Mouse (Mus musculus) stomach, embryonic 14.5 days (tissue): ENCODE measurements at regions not wholly inside any gene's neighbourhood (a gene's known extent, or its start where the extent isn't known, plus 50 kb on each side); places are given as distances from the start of the nearest gene placed in this dataset.
A peak's percentile ranks its signal among the peaks of the same experiment; 100 is the strongest.

ENCODE experiments used
- ATAC-seq: fragments of 200-750 bp; cut with Nextera tagmentation; 2 replicates; pipeline ENCODE4 v1.8.0; 2017; ENCODE audit warnings: low read depth, moderate TSS enrichment; ENCODE audit not compliant: insufficient number of reproducible peaks, insufficient read depth, low FRiP score
- H3K27ac ChIP-seq: fragments of 300-500 bp; sonication (generic); 2 replicates; pipeline ENCODE4 v1.5.1; 2014; ENCODE audit warnings: mild to moderate bottlenecking, low read length, moderate library complexity, mixed read lengths
- H3K27me3 ChIP-seq: fragments of 300-500 bp; sonication (generic); 2 replicates; pipeline ENCODE4 v1.6.1; 2014; ENCODE audit warnings: low read length, control low read depth, mixed read lengths; ENCODE audit not compliant: control insufficient read depth, insufficient read depth
- H3K36me3 ChIP-seq: fragments of 300-500 bp; sonication (generic); 2 replicates; pipeline ENCODE4 v1.6.1; 2014; ENCODE audit warnings: mild to moderate bottlenecking, control low read depth, low read length, moderate library complexity, mixed read lengths; ENCODE audit not compliant: control insufficient read depth, insufficient read depth
- H3K4me1 ChIP-seq: fragments of 300-500 bp; sonication (generic); 2 replicates; pipeline ENCODE4 v1.6.1; 2014; ENCODE audit warnings: low read length, control low read depth, mixed read lengths; ENCODE audit not compliant: control insufficient read depth, insufficient read depth
- H3K4me2 ChIP-seq: fragments of 300-500 bp; sonication (generic); replicated peaks from 2 replicates; pipeline ENCODE4 v1.6.1; 2014; ENCODE audit warnings: low read depth, low read length, control low read depth
- H3K4me3 ChIP-seq: fragments of 300-500 bp; sonication (generic); 2 replicates; pipeline ENCODE4 v1.5.1; 2014; ENCODE audit warnings: low read depth, low read length, control low read depth
- H3K9ac ChIP-seq: fragments of 300-500 bp; sonication (generic); replicated peaks from 2 replicates; pipeline ENCODE4 v1.6.1; 2014; ENCODE audit warnings: low read depth, mild to moderate bottlenecking, control low read depth, low read length, moderate library complexity, mixed read lengths
- H3K9me3 ChIP-seq: fragments of 300-500 bp; sonication (generic); 2 replicates; pipeline ENCODE4 v1.6.1; 2016; ENCODE audit warnings: low read depth, low read length, control low read depth; ENCODE audit not compliant: control insufficient read depth
- WGBS: fragments of 180-500 bp; shearing (Covaris S2); extraction: QIAGEN DNeasy Blood & Tissue Kit; methylation state at CpG from one replicate; pipeline ENCODE4 v1.1.7; 2014; 5-methylcytosine and 5-hydroxymethylcytosine counted together

- Histone ChIP-seq H3K27me3 (no peaks in the 10 kb centered on the region), H3K4me3 (no peak overlapping the region), H3K4me1 (no peaks in the 10 kb centered on the region), H3K36me3 (no peaks in the 10 kb centered on the region), H3K9me3 (no peaks in the 10 kb centered on the region), H3K4me2 (no peak overlapping the region), H3K27ac (no peak overlapping the region), H3K9ac (no peak overlapping the region)
- 93% methylated on average over 3 of the region's 3 CpGs for WGBS
- no peak for ATAC-seq
These were observed 1481.2 kb upstream of the Lrrc6 start for GRCm38 (mm10) chr15:67981876-67982275.

DNA sequence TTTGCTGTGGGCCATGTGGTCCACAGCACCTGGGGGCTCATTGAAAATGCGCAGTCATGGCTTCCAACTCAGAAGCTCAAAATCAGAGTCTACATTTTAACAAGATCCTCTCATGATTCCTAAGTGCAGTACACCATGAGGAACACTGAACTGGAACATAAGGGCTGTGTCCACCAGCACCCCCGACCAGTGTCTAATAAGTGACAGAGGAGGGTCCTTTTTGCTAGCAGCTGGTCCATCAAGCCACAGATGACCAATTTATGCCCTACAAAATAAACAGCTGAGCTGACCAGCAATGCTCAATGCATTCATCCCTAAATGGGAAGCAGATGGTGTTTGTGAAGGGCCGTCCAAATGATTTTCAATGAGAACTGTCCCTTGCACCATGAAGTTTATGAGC, 1478.7 kb upstream of the Lrrc6 start:
- Histone ChIP-seq H3K9ac (no peak overlapping the region), H3K4me3 (no peak overlapping the region), H3K9me3 (no peaks in the 10 kb centered on the region), H3K27me3 (no peaks in the 10 kb centered on the region), H3K27ac (no peak overlapping the region), H3K4me2 (no peak overlapping the region), H3K4me1 (no peaks in the 10 kb centered on the region), H3K36me3 (no peaks in the 10 kb centered on the region)
- WGBS = 72% methylated on average over 3 of the region's 3 CpGs
- ATAC-seq = 0 out of 2 replicates have a peak, but pooled peaks have one; percentile 2

- 90% methylated on average over 2 of the region's 2 CpGs for WGBS
- no peaks in the 10 kb centered on the region for H3K27me3 ChIP-seq
- H3K9me3 ChIP-seq = no peaks in the 10 kb centered on the region
- ATAC-seq = no peak
- no peak overlapping the region for H3K27ac ChIP-seq
- no peak overlapping the region for H3K9ac ChIP-seq
- H3K4me1 ChIP-seq = no peaks in the 10 kb centered on the region
- no peaks in the 10 kb centered on the region for H3K36me3 ChIP-seq
- H3K4me3 ChIP-seq = no peak overlapping the region
- no peak overlapping the region for H3K4me2 ChIP-seq
These were observed 1476.5 kb upstream of the Lrrc6 start for GRCm38 (mm10) chr15:67977210-67977609.

DNA sequence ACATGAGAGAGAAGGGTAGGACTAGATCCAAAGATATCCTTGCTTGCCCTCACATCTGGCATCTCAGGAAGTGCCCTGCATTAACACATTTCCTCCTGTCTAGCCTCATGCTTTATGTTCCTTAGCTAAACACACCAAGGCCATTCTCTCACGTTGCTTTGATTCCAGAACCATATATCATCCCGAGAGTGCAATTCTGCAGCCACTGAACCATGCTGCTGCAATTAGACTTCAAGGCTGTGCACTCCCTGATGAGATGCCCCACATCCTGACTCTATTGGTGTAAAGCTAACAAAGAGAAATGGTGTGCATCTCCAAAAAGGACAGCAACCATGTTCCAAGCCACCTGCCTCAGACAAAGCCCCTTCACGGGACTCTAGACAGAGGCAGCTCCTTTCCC, 1471.3 kb upstream of the Lrrc6 start:
- Histone ChIP-seq H3K4me1 (no peaks in the 10 kb centered on the region), H3K27me3 (no peaks in the 10 kb centered on the region), H3K36me3 (no peaks in the 10 kb centered on the region), H3K27ac (no peak overlapping the region), H3K4me2 (no peak overlapping the region), H3K9ac (no peak overlapping the region), H3K9me3 (no peaks in the 10 kb centered on the region), H3K4me3 (no peak overlapping the region)
- no peak for ATAC-seq
- WGBS = 45% methylated on average over 3 of the region's 3 CpGs

GRCm38 (mm10) chr15:67954216-67954615, 1453.5 kb upstream of the Lrrc6 start:
- Histone ChIP-seq H3K9me3 (no peaks in the 10 kb centered on the region), H3K36me3 (no peaks in the 10 kb centered on the region), H3K4me2 (no peak overlapping the region), H3K27me3 (no peaks in the 10 kb centered on the region), H3K4me3 (no peak overlapping the region), H3K27ac (no peak overlapping the region), H3K4me1 (no peaks in the 10 kb centered on the region), H3K9ac (no peak overlapping the region)
- WGBS = 61% methylated on average over 2 of the region's 2 CpGs
- no peak for ATAC-seq

DNA sequence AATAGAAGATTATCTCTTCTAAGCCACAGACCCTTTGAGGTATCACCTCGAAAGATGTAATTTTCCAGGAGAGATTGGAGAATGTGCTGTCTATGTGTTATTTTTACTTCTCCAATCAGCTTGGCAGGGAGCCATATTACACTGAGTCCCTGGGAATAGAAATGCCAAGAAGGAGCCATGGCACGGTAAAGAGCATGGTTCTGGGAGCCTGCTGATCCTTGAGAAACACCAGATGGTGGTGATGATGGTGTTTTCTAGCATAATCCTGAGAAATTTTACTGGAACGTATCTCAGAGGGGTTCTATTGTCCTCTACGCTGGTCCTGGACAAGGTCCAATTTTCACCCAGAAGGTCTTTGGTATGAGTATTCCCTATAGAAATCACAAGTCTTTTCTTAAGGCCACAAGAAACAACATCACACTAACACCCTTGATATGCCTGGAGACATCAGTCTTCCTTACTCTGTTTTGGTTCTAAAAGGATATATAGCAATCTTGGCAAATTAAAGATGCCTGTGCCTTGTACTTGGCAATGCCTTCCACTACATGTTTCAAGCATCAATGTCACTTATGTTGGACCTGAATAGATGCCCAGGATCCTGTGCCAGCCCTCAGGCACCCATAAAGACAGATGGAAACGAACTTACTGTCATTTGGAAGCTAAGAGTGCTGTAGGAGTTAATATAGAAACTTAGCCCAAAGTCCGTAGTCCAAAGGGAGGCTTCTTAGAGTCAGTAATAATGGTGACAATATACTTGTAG, 1449.8 kb upstream of the Lrrc6 start:
- H3K4me2 ChIP-seq = no peak overlapping the region
- WGBS = 77% methylated on average over 6 of the region's 6 CpGs
- H3K27me3 ChIP-seq = no peaks in the 10 kb centered on the region
- H3K4me1 ChIP-seq = no peaks in the 10 kb centered on the region
- ATAC-seq = no peak
- no peak overlapping the region for H3K27ac ChIP-seq
- no peaks in the 10 kb centered on the region for H3K9me3 ChIP-seq
- H3K36me3 ChIP-seq = no peaks in the 10 kb centered on the region
- no peak overlapping the region for H3K4me3 ChIP-seq
- H3K9ac ChIP-seq = no peak overlapping the region

DNA sequence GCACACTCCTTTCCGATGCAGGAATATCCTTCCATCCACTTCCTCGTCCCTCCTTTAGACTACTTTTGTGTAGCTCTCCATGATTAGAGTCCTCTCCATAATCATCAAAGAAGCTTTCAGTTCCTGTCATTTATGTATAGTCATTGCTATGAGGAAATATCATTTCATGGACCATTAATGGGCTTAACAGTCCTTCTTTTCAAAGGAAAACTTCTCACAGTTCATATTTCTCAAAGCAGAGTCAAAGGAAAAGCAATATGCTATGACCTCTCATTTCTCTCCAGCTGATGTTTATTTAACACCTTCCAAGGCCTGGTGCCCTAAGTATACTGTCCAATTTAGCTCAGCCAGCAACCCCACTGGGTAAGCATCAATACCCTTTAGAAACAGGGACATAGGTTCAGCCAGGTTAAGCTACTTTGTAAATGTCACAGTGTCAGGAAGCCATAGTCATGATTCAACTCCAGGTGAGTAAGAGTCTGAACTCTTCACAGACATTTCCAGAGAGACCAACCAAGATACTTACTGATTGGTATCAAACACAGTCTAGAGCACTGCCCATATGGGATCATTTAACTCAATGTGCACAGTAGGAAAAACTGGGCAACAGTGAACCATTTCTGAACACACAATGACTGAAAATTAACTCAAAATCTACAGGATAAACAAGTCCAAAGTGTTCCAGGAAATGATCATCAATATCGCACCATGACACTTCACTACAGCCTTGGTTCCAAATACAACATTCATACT, 1443.8 kb upstream of the Lrrc6 start:
- Histone ChIP-seq H3K9me3 (no peaks in the 10 kb centered on the region), H3K4me2 (no peak overlapping the region), H3K4me3 (no peak overlapping the region), H3K27me3 (no peaks in the 10 kb centered on the region), H3K27ac (no peak overlapping the region), H3K36me3 (no peaks in the 10 kb centered on the region), H3K4me1 (no peaks in the 10 kb centered on the region), H3K9ac (no peak overlapping the region)
- WGBS = 80% methylated on average over 3 of the region's 3 CpGs
- ATAC-seq = no peak

DNA sequence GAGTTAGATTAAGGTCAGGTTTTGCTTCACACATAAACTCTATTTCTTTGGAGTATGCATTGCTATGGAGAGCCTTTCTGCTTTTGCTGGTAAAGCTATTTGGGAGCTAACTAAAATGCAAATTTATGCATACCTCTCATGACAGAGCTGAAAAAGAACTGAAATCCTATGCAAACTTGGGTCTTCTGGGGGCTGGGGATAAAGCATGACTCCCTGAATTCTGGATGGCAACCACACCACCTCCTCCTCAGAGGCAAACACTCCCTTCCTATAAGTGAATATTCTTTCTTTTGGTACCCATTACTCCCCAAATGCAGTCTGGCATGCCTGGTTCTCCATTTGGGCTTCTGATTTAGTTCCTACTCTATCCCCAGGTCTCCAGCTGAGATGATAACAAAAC, 1442.3 kb upstream of the Lrrc6 start:
- no peak for ATAC-seq
- Histone ChIP-seq H3K27ac (no peak overlapping the region), H3K9me3 (no peaks in the 10 kb centered on the region), H3K4me3 (no peak overlapping the region), H3K4me2 (no peak overlapping the region), H3K4me1 (no peaks in the 10 kb centered on the region), H3K36me3 (no peaks in the 10 kb centered on the region), H3K9ac (no peak overlapping the region), H3K27me3 (no peaks in the 10 kb centered on the region)
